Mouse (Mus musculus): ENCODE measurements around the gene Wdr91.

The Wdr91 gene

DNA sequence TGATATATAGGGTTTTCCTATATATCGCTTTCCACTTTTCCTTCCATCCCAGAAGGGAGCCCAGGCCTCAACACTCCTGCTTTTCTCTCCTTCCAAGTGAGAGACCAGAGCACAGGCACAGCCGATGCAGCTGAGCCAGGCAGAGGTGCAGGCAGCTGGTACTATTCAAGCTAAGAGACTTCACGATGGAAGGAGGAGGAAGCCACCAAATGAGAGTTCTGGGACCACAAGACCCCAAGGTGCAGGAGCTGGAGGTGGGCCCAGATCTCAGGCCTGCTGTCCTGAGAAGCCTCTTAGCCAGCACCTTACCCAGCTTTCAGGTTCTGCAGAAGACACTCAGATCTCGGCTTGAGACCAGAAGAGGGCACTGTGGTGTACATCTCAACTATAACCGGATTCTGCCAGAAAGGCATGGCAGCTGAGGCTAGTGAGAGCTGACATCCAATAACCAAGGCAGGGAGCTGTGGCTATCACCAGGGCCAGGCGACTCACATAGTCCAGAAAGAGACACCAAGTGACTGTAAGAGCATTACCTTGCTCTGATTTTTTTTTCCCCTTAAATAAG, 30.7 kb downstream of the Wdr91 start:
- in situ Hi-C loops (cut with MboI; ENCODE audit: low sequenced_read_pairs) = no loop called here

GRCm38 (mm10) chr6:34879101-34879740, 31.5 kb downstream of the Wdr91 start:
- in situ Hi-C loops (cut with MboI; ENCODE audit: low sequenced_read_pairs) = no loop called here

DNA sequence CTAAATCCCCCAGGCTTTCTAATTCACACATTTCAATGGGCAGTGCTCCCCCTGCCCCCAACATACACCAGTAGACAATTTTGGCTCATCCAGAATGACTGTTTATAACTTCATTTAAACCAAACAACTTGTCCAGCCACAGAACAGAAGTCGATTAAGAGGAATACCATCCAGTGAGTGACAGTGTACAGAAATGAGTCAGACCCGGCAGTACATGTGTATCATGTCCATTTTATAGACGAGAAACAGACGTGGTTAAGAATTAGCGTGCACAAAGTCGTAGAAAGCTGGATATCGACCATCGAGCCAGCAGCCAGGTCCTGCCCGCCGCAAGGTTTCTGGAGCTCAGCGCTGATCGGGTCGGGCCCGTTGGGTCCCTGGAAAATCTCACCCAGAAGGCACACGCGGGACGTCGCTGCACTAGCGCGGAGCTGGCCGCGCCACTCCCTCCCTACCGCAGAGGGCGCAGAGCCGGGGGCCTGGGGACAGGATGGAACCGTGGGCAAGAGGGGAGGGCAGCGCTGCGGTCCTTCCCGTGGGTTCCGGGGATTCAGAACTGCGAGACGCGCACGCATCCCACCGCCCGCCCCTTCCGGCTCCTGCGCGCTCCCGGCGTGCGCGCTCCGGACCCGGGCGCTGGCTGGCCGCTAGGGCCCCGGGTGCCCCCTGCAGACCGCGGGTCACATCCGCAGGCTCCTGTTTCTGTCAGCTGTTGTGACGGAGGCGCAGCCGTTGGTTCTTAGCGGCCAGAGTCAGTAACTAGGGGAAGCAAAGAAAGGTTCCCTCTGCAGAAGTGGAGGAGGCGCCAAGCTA, 33.0 kb downstream of the Wdr91 start, which contains the start of gene Cyren:
TSS of gene Cyren (minus strand) at position 552 of the 813 bp plus-strand sequence.
- in situ Hi-C loops (cut with MboI; ENCODE audit: low sequenced_read_pairs) = no loop called here

- in situ Hi-C loops (cut with MboI; ENCODE audit: low sequenced_read_pairs) = no loop called here
These were observed 33.9 kb downstream of the Wdr91 start for GRCm38 (mm10) chr6:34876835-34877156.

DNA sequence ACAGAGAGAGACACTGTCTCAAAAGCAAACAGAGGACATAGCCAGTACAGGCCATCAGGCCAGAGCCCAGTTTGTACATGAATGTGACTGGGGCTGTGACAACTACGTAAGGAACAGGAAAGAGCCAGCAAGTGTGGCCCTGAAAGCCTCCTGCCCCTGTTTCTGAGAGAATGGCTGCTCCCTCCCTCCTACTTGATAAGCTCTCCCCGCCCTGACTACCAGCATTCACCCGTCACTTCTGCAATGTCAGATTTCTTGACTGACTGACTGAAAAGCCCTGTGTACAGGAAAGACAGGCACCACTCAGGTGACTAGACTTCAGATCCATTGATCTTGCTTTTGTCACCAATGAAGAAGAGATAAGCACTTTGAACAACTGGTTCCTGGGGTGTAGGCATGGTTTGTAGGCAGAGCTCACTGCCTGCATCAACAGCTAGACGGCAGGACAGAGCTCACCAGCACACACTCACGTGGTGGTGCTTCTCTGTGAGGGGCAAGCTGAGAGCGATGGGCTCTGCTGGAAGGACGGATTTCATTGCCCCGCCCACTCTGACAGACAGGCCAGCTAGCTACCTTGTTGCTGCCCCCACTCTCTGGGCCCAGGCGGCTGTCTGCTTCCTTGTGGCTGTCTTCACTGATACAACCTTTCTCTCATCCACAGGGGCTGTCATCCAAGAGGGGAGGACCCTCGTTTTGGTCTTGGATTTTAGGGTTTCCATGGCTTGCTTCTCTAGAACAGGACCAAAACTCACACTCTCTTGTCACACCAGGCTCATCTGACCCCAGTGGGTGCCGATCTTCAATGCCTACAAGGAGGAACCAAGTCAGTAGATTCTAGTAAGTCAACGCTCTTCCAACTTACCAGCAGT, 34.5 kb downstream of the Wdr91 start:
- in situ Hi-C loops (cut with MboI; ENCODE audit: low sequenced_read_pairs) = no loop called here

- in situ Hi-C loops (cut with MboI; ENCODE audit: low sequenced_read_pairs) = no loop called here
These were observed 35.4 kb downstream of the Wdr91 start for GRCm38 (mm10) chr6:34875268-34875761.

GRCm38 (mm10) chr6:34874101-34874921, 36.4 kb downstream of the Wdr91 start:
- in situ Hi-C loops (cut with MboI; ENCODE audit: low sequenced_read_pairs) = no loop called here

DNA sequence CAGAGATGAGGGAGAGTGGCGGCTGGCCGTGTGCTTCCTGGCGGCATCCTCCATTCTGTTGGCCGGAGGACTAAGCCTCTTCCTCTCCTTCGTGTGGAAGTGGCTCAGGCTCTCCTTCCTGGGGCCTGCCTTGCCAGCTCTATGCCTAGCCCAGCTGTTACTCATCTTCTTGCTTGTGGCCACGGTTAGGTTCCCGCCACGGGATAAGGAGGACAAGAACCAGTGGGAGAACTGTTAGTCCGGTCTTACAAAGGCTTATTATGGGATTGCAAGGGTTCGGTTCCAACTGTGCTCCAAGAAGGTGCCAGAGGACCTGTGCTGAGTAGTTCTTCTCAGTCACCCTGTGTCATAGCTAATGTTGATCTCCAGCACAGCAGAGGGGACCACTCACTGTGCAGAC, 37.8 kb downstream of the Wdr91 start:
- in situ Hi-C loops (cut with MboI; ENCODE audit: low sequenced_read_pairs) = no loop called here

DNA sequence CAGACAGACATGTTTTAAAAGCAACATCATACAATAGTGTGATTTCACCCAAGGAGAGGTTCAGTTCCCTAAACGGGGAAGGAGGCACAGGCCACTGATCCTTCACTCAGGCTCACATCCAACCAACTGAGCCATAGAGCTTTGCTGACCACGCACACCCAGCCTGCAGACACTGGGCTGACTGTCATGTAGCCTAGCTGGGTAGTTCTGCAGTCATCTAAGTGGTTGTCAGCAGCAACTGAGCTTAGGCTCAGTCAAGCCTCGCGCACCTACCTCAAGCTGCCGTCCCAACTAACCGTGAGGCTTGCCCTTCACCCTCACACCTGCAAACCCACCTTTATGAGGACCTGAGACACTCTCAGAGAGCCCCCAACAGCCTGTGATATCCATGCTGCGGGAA, 38.7 kb downstream of the Wdr91 start:
- in situ Hi-C loops (cut with MboI; ENCODE audit: low sequenced_read_pairs) = no loop called here

- in situ Hi-C loops (cut with MboI; ENCODE audit: low sequenced_read_pairs) = no loop called here
These were observed 40.0 kb downstream of the Wdr91 start for GRCm38 (mm10) chr6:34870724-34871123.

DNA sequence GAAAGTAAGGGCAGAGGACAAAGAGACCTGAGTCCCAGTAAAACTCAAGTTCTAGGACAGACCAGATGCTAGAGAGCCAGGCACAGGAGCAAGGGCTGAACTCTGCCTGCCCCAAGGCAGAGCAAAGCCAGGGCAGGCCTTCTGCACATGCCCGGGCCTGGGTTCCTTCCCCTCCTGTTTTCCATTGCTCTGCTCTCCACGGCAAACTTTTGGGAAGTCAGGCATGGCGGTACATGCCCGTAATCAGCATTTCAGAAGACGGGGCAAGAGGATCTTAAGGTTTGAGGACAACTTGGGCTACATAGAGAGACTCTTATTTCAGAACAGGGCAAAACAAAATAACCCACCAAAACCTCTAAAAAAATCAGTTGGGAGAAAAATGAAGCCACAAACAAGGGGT, 40.5 kb downstream of the Wdr91 start:
- in situ Hi-C loops (cut with MboI; ENCODE audit: low sequenced_read_pairs) = no loop called here

DNA sequence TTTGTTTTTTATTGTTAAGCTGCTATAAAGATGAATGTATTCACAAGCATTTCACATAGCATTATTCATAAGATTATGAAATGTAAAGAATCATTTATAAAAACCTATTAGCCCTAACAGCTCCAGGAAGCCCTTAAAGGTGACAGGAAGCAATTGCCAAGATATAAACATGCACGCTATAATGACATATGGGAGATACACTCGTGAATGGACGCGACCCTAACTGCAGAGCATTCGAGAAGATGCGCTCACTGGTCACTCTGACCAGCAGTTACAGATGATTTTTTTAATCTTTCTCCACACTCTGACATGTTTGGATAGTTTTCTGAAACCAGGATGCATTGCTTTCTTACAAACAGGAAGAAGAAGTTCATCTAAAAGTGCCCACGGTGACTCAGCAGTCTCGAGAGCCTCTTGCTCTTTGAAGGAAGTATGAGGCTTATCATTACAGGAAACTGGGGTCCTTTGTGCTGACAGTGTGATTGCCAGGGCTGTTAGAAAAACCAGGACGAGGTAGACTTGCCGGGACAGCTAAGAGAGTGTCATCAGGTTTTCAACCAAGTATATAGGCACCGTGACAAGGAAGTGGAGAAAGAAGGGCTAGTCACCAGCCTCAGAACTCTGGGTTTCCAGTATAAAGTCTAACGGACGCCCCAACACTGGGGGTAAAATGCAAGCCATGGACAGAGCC, 41.3 kb downstream of the Wdr91 start:
- in situ Hi-C loops (cut with MboI; ENCODE audit: low sequenced_read_pairs) = no loop called here

DNA sequence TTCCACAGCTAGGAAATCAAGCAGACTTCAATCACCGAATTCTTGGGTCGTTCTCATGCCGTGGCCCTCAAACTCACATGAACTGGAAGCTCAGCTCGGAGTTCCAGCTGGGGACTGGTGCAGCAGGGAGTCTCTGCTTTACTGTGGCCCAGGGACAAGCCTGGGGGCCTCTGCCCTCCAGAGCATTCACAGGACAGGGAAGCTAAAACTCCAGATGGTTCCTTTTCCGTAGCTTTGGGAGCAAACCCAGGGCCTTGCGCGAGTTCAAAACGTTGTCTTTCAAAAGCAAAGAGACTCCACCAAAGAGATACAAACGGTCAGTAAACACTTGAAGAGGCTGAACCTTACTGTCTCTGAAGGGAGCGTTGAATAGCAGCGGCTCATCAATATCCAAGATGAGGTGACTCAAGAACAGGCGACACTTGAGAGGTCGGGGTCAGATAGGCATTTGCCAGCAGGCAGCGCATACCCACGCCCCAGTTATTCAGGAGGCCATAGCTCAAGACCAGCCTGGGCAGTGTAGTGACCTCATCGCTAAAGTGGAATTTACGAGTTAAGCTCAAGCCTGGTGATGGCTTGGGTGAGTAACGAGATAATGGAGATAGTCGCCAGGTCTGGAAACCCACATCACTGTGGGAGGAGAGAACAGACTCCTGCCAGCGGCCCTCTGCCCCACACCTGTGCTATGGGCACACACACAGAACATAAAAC, 42.0 kb downstream of the Wdr91 start:
- in situ Hi-C loops (cut with MboI; ENCODE audit: low sequenced_read_pairs) = no loop called here

DNA sequence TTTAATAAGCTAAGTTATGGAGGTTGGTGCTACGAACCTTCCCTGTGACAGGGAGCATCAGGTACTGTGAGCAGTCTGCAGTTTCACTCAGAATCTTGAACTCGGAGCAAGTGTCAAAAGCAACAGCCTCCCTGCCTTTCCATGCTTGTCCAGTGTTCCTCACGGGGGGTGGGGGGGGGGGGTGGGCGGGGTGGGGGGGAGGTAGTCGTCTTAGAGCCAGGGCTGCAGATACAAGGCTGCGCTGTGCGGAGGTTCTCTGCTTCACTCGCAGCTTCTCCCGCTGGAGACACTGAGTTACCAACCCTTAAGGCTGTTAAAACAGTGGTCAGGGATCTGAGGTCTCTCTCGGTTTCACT, 42.7 kb downstream of the Wdr91 start:
- in situ Hi-C loops (cut with MboI; ENCODE audit: low sequenced_read_pairs) = no loop called here

GRCm38 (mm10) chr6:34867301-34867994, 43.2 kb downstream of the Wdr91 start:
- in situ Hi-C loops (cut with MboI; ENCODE audit: low sequenced_read_pairs) = no loop called here

GRCm38 (mm10) chr6:34866786-34867185, 43.9 kb downstream of the Wdr91 start:
- in situ Hi-C loops (cut with MboI; ENCODE audit: low sequenced_read_pairs) = no loop called here

DNA sequence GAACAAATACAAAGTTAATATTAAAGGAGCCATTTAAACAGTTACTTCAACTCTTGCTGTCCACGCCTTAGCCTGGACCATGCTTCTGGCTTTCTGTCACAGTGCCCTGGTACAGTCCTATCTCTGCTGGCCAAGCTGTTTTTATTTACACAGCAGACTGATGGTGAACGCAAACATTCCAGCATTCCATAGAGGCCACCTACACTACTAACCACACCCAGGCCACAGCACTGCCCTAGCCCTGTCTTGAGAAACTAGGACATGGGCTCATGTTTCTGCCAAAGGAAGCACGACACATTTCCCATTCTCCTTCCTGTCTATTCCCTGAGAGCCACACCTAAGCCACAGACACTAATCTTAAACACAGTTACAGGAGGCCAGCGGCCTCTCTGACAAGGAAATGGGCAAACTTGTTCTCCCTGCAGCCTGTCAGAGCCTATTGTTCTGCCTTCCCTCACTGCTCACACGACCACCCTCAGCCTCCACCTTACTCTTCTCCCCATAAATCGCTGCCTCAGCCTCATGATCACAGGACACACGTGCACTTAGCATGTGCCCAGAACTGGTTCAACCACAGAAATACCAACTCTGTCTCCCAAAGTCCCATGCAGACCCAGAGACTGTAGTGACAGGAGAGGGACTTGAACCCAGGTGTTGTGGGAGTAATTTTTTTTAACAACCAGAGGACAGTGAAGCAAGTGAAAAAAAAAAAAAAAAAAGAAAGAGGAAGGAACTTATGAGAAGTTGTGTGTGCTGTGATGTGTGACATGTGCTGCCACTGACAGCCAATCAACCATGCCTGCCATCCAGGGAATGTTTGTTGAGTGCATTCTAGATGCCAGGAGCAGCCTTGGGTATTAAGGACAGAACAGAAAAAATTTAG, 44.7 kb downstream of the Wdr91 start:
- in situ Hi-C loops (cut with MboI; ENCODE audit: low sequenced_read_pairs) = no loop called here

DNA sequence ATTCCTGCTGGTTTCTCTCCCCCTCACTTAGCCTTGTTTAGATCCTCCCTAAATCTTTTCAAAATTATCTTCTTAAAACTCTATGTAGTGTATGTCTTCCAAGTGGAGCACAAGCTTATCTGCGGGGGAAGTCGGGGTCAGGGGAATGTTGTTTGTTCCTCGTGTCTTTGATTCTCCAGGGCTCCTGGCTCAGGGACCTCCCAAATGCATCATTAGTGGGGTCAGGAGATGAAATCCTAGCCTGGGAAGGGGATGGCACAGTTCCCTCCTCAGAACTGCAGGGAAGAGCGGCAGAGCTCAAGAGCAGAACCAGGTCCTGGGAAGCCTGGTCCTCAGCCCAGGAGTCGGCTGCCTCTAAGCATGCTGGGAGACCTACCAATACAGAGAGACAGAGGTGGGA, 45.5 kb downstream of the Wdr91 start:
- in situ Hi-C loops (cut with MboI; ENCODE audit: low sequenced_read_pairs) = no loop called here
